Mouse (Mus musculus): ENCODE results near the gene Wdr47. TPM values are rescaled to one million over a fixed set of nuclear protein-coding genes. Genes with fewer than 3 reads are reported as not detected.
"Not testable (repeated sequence)": the region's sequence is repeated elsewhere in the genome, so short reads cannot be mapped to it uniquely, and the experiment has no call there.

The Wdr47 gene
- polyA plus RNA-seq, 1 experiment, result 8.3 TPM

GRCm38 (mm10) chr3:108681004-108681403 is 89.9 kb downstream of the Wdr47 start:
- TF ChIP-seq POLR2A (IDR thresholded peaks at IDR 0.05; ENCODE audit: control insufficient read depth, extremely low read depth, insufficient read depth, low read length, poor library complexity), result no peak
- no peak for TF ChIP-seq CTCF (IDR thresholded peaks at IDR 0.05; ENCODE audit: borderline replicate concordance, control insufficient read depth, extremely low read depth, insufficient read depth, low read length, poor library complexity)
- Histone ChIP-seq H3K27ac (ENCODE audit: control insufficient read depth, insufficient read depth, low read length) (no peak overlapping the region), H3K36me3 (ENCODE audit: control insufficient read depth, insufficient read depth, low read length) (peaks cover 77% of the 10 kb centered on the region), H3K4me3 (ENCODE audit: control insufficient read depth, insufficient read depth, low read length) (no peak overlapping the region), H3K4me1 (replicated peaks; ENCODE audit: control insufficient read depth, insufficient read depth, low read length) (no peaks in the 10 kb centered on the region), H3K27me3 (ENCODE audit: control insufficient read depth, insufficient read depth, low read length) (no peaks in the 10 kb centered on the region)
- no peak for DNase-seq
- WGBS, result 98% methylated on average over 4 of the region's 4 CpGs

GRCm38 (mm10) chr3:108683597-108683996 is 92.5 kb downstream of the Wdr47 start:
- not testable (repeated sequence) for H3K4me1 ChIP-seq (replicated peaks; ENCODE audit: control insufficient read depth, insufficient read depth, low read length); H3K27me3 ChIP-seq (ENCODE audit: control insufficient read depth, insufficient read depth, low read length); H3K27ac ChIP-seq (ENCODE audit: control insufficient read depth, insufficient read depth, low read length); DNase-seq; H3K4me3 ChIP-seq (ENCODE audit: control insufficient read depth, insufficient read depth, low read length)
- H3K36me3 ChIP-seq (ENCODE audit: control insufficient read depth, insufficient read depth, low read length), result peaks cover 59% of the 10 kb centered on the region
- WGBS, result 97% methylated on average over 5 of the region's 5 CpGs

GRCm38 (mm10) chr3:108685701-108686100 is 94.6 kb downstream of the Wdr47 start:
- Histone ChIP-seq H3K36me3 (ENCODE audit: control insufficient read depth, insufficient read depth, low read length) (peaks cover 45% of the 10 kb centered on the region), H3K4me3 (ENCODE audit: control insufficient read depth, insufficient read depth, low read length) (no peak overlapping the region), H3K4me1 (replicated peaks; ENCODE audit: control insufficient read depth, insufficient read depth, low read length) (no peaks in the 10 kb centered on the region), H3K27ac (ENCODE audit: control insufficient read depth, insufficient read depth, low read length) (no peak overlapping the region), H3K27me3 (ENCODE audit: control insufficient read depth, insufficient read depth, low read length) (no peaks in the 10 kb centered on the region)
- no peak for TF ChIP-seq POLR2A (IDR thresholded peaks at IDR 0.05; ENCODE audit: control insufficient read depth, extremely low read depth, insufficient read depth, low read length, poor library complexity)
- TF ChIP-seq CTCF (IDR thresholded peaks at IDR 0.05; ENCODE audit: borderline replicate concordance, control insufficient read depth, extremely low read depth, insufficient read depth, low read length, poor library complexity), result no peak
- DNase-seq, result no peak
- WGBS, result 98% methylated on average over 7 of the region's 7 CpGs

GRCm38 (mm10) chr3:108689015-108689441 is 97.9 kb downstream of the Wdr47 start:
- TF ChIP-seq CTCF (IDR thresholded peaks at IDR 0.05; ENCODE audit: borderline replicate concordance, control insufficient read depth, extremely low read depth, insufficient read depth, low read length, poor library complexity) (no peak), POLR2A (IDR thresholded peaks at IDR 0.05; ENCODE audit: control insufficient read depth, extremely low read depth, insufficient read depth, low read length, poor library complexity) (no peak)
- H3K27ac ChIP-seq (ENCODE audit: control insufficient read depth, insufficient read depth, low read length), result no peak overlapping the region
- no peaks in the 10 kb centered on the region for H3K4me1 ChIP-seq (replicated peaks; ENCODE audit: control insufficient read depth, insufficient read depth, low read length)
- 91% methylated on average over 6 of the region's 6 CpGs for WGBS
- no peak for DNase-seq
- H3K27me3 ChIP-seq (ENCODE audit: control insufficient read depth, insufficient read depth, low read length), result no peaks in the 10 kb centered on the region
- H3K4me3 ChIP-seq (ENCODE audit: control insufficient read depth, insufficient read depth, low read length), result no peak overlapping the region
- peaks cover 23% of the 10 kb centered on the region for H3K36me3 ChIP-seq (ENCODE audit: control insufficient read depth, insufficient read depth, low read length)

GRCm38 (mm10) chr3:108689446-108689845 is 98.4 kb downstream of the Wdr47 start:
- WGBS, result 95% methylated on average over 8 of the region's 8 CpGs
- Histone ChIP-seq H3K4me3 (ENCODE audit: control insufficient read depth, insufficient read depth, low read length) (no peak overlapping the region), H3K4me1 (replicated peaks; ENCODE audit: control insufficient read depth, insufficient read depth, low read length) (no peaks in the 10 kb centered on the region), H3K36me3 (ENCODE audit: control insufficient read depth, insufficient read depth, low read length) (peaks cover 20% of the 10 kb centered on the region), H3K27ac (ENCODE audit: control insufficient read depth, insufficient read depth, low read length) (no peak overlapping the region), H3K27me3 (ENCODE audit: control insufficient read depth, insufficient read depth, low read length) (no peaks in the 10 kb centered on the region)
- no peak for DNase-seq
- TF ChIP-seq POLR2A (IDR thresholded peaks at IDR 0.05; ENCODE audit: control insufficient read depth, extremely low read depth, insufficient read depth, low read length, poor library complexity), result no peak

GRCm38 (mm10) chr3:108689979-108690378 is 98.9 kb downstream of the Wdr47 start:
- no peak overlapping the region for H3K4me3 ChIP-seq (ENCODE audit: control insufficient read depth, insufficient read depth, low read length)
- no peaks in the 10 kb centered on the region for H3K4me1 ChIP-seq (replicated peaks; ENCODE audit: control insufficient read depth, insufficient read depth, low read length)
- WGBS, result 76% methylated on average over 4 of the region's 4 CpGs
- no peak overlapping the region for H3K27ac ChIP-seq (ENCODE audit: control insufficient read depth, insufficient read depth, low read length)
- no peaks in the 10 kb centered on the region for H3K27me3 ChIP-seq (ENCODE audit: control insufficient read depth, insufficient read depth, low read length)
- no peak for DNase-seq
- no peak for TF ChIP-seq CTCF (IDR thresholded peaks at IDR 0.05; ENCODE audit: borderline replicate concordance, control insufficient read depth, extremely low read depth, insufficient read depth, low read length, poor library complexity)
- TF ChIP-seq POLR2A (IDR thresholded peaks at IDR 0.05; ENCODE audit: control insufficient read depth, extremely low read depth, insufficient read depth, low read length, poor library complexity), result no peak
- H3K36me3 ChIP-seq (ENCODE audit: control insufficient read depth, insufficient read depth, low read length), result peaks cover 23% of the 10 kb centered on the region

- no peak overlapping the region for H3K4me3 ChIP-seq (ENCODE audit: control insufficient read depth, insufficient read depth, low read length)
- TF ChIP-seq POLR2A (IDR thresholded peaks at IDR 0.05; ENCODE audit: control insufficient read depth, extremely low read depth, insufficient read depth, low read length, poor library complexity) (no peak), CTCF (IDR thresholded peaks at IDR 0.05; ENCODE audit: borderline replicate concordance, control insufficient read depth, extremely low read depth, insufficient read depth, low read length, poor library complexity) (no peak)
- no peak for DNase-seq
- WGBS, result 95% methylated on average over 9 of the region's 9 CpGs
- H3K36me3 ChIP-seq (ENCODE audit: control insufficient read depth, insufficient read depth, low read length), result peaks cover 30% of the 10 kb centered on the region
- no peaks in the 10 kb centered on the region for H3K27me3 ChIP-seq (ENCODE audit: control insufficient read depth, insufficient read depth, low read length)
- no peaks in the 10 kb centered on the region for H3K4me1 ChIP-seq (replicated peaks; ENCODE audit: control insufficient read depth, insufficient read depth, low read length)
- H3K27ac ChIP-seq (ENCODE audit: control insufficient read depth, insufficient read depth, low read length), result no peak overlapping the region
These were observed 103.2 kb downstream of the Wdr47 start for GRCm38 (mm10) chr3:108694321-108694720.

Other genes with a start within 250 kb of the Wdr47 start
- gene Mybphl, start 226.4 kb upstream of the Wdr47 start, polyA plus RNA-seq (2012; rRNA removed), result 8.3 and 16.6 TPM in 2 replicates
- gene Psrc1, start 207.4 kb upstream of the Wdr47 start, polyA plus RNA-seq (2012; rRNA removed), result 27.9 and 29.9 TPM in 2 replicates
- 28.2 and 37.6 TPM in 2 replicates for gene Celsr2, start 175.7 kb upstream of the Wdr47 start, polyA plus RNA-seq (2012; rRNA removed)
- gene Sars, start 146.1 kb upstream of the Wdr47 start, polyA plus RNA-seq (2012; rRNA removed), result 45.7 and 46.5 TPM in 2 replicates
- 0.16 TPM in 1 of 2 replicates, not detected in the other for gene 1700013F07Rik, start 57.1 kb upstream of the Wdr47 start, polyA plus RNA-seq (2012; rRNA removed)
- 1.7 and 1.8 TPM in 2 replicates for gene 5330417C22Rik, start 54.7 kb upstream of the Wdr47 start, polyA plus RNA-seq (2012; rRNA removed)
- gene Tmem167b, start 28.8 kb upstream of the Wdr47 start, polyA plus RNA-seq (2012; rRNA removed), result 5.2 TPM in 2 replicates
- 3.0 and 4.5 TPM in 2 replicates for gene Taf13, start 19.6 kb upstream of the Wdr47 start, polyA plus RNA-seq (2012; rRNA removed)
- gene Clcc1, start 62.6 kb downstream of the Wdr47 start, polyA plus RNA-seq (2012; rRNA removed), result 47.5 and 51.0 TPM in 2 replicates
- 6.2 and 7.8 TPM in 2 replicates for gene Gpsm2, start 131.0 kb downstream of the Wdr47 start, polyA plus RNA-seq (2012; rRNA removed)
- 0.05 TPM in 1 of 2 replicates, not detected in the other for gene Aknad1, start 148.4 kb downstream of the Wdr47 start, polyA plus RNA-seq (2012; rRNA removed)
- gene Stxbp3, start 249.2 kb downstream of the Wdr47 start, polyA plus RNA-seq (2012; rRNA removed), result 10.5 and 13.2 TPM in 2 replicates